Mouse (Mus musculus) midbrain, embryonic 12.5 days (tissue): ENCODE measurements at regions not wholly inside any gene's neighbourhood (a gene's known extent, or its start where the extent isn't known, plus 50 kb on each side); places are given as distances from the start of the nearest gene placed in this dataset.
A peak's percentile ranks its signal among the peaks of the same experiment; 100 is the strongest.

Source experiments
- ATAC-seq: fragments of 200-750 bp; cut with Nextera tagmentation; 2 replicates; pipeline ENCODE4 v1.8.0; 2017; ENCODE audit warnings: low read depth, moderate TSS enrichment, moderate library complexity; ENCODE audit not compliant: low FRiP score
- H3K27ac ChIP-seq: fragments of 300-500 bp; sonication (generic); replicated peaks from 2 replicates; pipeline ENCODE4 v1.5.1; 2016; ENCODE audit warnings: mild to moderate bottlenecking
- H3K27me3 ChIP-seq: fragments of 300-500 bp; sonication (generic); 2 replicates; pipeline ENCODE4 v1.6.1; 2016; ENCODE audit warnings: mild to moderate bottlenecking
- H3K36me3 ChIP-seq: fragments of 300-500 bp; sonication (generic); 2 replicates; pipeline ENCODE4 v1.6.1; 2016
- H3K4me1 ChIP-seq: fragments of 300-500 bp; sonication (generic); 2 replicates; pipeline ENCODE4 v1.6.1; 2016
- H3K4me2 ChIP-seq: fragments of 300-500 bp; sonication (generic); replicated peaks from 2 replicates; pipeline ENCODE4 v1.6.1; 2016; ENCODE audit warnings: mild to moderate bottlenecking, moderate library complexity
- H3K4me3 ChIP-seq: fragments of 300-500 bp; sonication (generic); 2 replicates; pipeline ENCODE4 v1.5.1; 2016; ENCODE audit warnings: mild to moderate bottlenecking
- H3K9ac ChIP-seq: fragments of 300-500 bp; sonication (generic); replicated peaks from 2 replicates; pipeline ENCODE4 v1.6.1; 2016; ENCODE audit warnings: mild to moderate bottlenecking, moderate library complexity
- H3K9me3 ChIP-seq: fragments of 300-500 bp; sonication (generic); 2 replicates; pipeline ENCODE4 v1.6.1; 2016; ENCODE audit warnings: mild to moderate bottlenecking
- WGBS: fragments of 180-500 bp; shearing (Covaris S2); methylation state at CpG from one replicate; pipeline ENCODE4 v1.1.7; 2016; 5-methylcytosine and 5-hydroxymethylcytosine counted together

DNA sequence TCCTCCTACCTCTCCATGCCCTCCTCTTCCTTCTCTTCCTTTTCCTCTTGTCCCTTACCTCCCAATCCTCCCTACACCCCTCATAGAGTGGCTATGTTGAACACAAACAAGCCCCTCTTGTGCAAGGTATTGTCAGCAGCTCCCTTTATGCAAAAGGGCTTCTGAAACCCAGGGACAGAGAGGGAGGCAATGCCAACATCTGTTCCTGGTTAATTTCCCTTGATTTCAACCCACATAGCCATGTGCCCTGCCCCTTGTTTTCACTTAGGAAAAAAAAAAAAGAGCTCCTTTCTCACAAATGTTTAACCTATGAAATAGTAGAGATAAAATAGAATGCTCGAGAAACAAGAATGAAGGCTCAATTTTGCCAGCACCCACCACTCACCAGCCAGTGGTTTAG lies 333.5 kb downstream of the Bckdhb start:
- no peak overlapping the region for H3K27ac ChIP-seq
- 77% methylated on average over 1 of the region's 1 CpGs for WGBS
- H3K4me1 ChIP-seq, result peaks cover 4% of the 10 kb centered on the region
- H3K9me3 ChIP-seq, result no peaks in the 10 kb centered on the region
- ATAC-seq, result no peak
- no peaks in the 10 kb centered on the region for H3K36me3 ChIP-seq
- no peaks in the 10 kb centered on the region for H3K27me3 ChIP-seq
- H3K4me3 ChIP-seq, result no peak overlapping the region
- no peak overlapping the region for H3K9ac ChIP-seq
- no peak overlapping the region for H3K4me2 ChIP-seq

DNA sequence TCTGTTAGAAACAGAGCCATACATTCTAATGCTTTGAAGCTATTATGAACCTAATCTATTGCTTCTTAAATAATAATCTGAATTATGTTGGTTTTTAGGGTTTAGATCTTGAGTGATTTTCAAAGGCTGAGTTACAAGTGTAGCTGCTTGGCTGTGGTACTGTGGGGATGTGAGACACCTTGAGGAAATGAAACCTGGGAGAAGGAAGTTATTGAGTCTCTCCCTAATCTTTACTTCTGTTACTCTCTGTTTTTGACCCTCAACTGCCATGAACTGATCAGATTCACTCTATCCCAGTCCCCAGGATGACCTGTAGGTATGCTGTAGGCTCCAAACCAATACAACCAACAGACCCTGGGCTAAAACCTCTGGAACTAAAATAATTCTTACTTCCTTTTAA lies 334.8 kb downstream of the Bckdhb start:
- Histone ChIP-seq H3K9me3 (no peaks in the 10 kb centered on the region), H3K4me3 (no peak overlapping the region), H3K36me3 (no peaks in the 10 kb centered on the region), H3K9ac (no peak overlapping the region), H3K4me2 (no peak overlapping the region), H3K4me1 (no peaks in the 10 kb centered on the region), H3K27ac (no peak overlapping the region), H3K27me3 (no peaks in the 10 kb centered on the region)
- ATAC-seq, result no peak

DNA sequence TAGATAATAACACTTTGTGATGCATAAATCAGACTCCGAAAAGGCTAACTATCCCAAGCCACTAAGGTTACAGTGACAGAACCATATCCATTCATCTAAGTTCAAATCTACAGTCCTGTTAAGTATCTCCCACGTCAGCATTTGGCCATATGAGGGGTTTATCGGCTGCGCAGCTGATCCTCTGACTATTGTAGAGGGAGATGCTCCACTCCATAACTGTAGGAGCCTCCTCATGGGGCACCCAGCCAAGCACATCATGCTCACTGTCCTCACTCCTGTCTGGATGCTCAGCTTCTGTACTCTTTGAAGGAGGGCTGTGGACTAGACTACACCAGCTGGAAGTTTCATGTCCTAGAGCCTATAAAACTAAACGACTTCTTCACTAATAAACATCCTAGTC lies 337.2 kb downstream of the Bckdhb start:
- WGBS, result 88% methylated on average over 5 of the region's 5 CpGs
- no peaks in the 10 kb centered on the region for H3K36me3 ChIP-seq

DNA sequence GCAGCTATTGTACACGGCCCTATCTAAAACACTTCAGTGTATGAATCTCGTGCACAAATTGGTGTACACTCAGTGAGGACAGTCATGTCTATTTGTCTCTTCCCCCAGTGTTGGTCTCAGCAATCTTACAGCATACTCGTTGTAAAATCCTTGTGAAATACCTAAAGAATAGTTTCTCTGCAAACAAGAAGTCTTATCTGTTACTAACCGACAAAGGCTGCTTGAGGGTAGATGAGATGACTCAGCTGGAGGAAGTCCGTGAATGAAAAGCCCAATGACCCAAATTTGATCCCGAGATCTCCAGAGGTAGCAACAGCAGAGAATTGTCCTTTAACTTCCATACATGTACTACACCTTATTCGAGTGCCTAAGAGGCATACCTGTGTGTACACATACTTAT lies 342.0 kb downstream of the Bckdhb start:
- ATAC-seq, result no peak
- Histone ChIP-seq H3K9ac (no peak overlapping the region), H3K27me3 (no peaks in the 10 kb centered on the region), H3K27ac (no peak overlapping the region), H3K4me3 (no peak overlapping the region), H3K9me3 (no peaks in the 10 kb centered on the region), H3K4me2 (no peak overlapping the region), H3K4me1 (no peaks in the 10 kb centered on the region), H3K36me3 (no peaks in the 10 kb centered on the region)
- 79% methylated on average over 7 of the region's 7 CpGs for WGBS

More for the DNA sequence above, 337.2 kb downstream of the Bckdhb start:
- H3K4me1 ChIP-seq, result no peaks in the 10 kb centered on the region
- ATAC-seq, result no peak
- no peaks in the 10 kb centered on the region for H3K9me3 ChIP-seq
- H3K27ac ChIP-seq, result no peak overlapping the region
- no peak overlapping the region for H3K9ac ChIP-seq
- no peak overlapping the region for H3K4me2 ChIP-seq
- no peak overlapping the region for H3K4me3 ChIP-seq
- no peaks in the 10 kb centered on the region for H3K27me3 ChIP-seq

DNA sequence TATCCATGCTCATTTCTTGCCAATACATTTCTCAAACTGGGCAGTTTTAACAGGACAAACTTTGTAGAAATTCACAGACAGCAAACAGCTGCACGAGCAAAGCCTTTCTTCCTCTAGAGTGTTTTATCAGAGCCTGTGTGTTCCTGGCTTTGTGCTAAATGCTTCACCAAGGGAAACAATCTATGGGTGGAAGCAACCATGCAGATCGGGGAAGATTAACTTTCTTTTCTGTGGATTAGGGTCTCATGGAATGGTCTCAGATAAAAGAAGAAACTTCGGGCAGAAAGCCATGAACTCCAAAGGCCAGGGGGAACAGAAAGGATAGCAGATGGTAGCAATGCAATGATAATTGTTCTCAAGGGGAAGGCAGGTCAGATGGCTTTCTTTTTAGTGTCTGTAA lies 349.7 kb downstream of the Bckdhb start:
- H3K9me3 ChIP-seq, result no peaks in the 10 kb centered on the region
- H3K4me3 ChIP-seq, result no peak overlapping the region
- H3K36me3 ChIP-seq, result no peaks in the 10 kb centered on the region
- 18% methylated on average over 3 of the region's 3 CpGs for WGBS
- no peak overlapping the region for H3K9ac ChIP-seq
- H3K27ac ChIP-seq, result no peak overlapping the region
- ATAC-seq, result no peak
- H3K4me1 ChIP-seq, result peaks cover 11% of the 10 kb centered on the region
- H3K27me3 ChIP-seq, result no peaks in the 10 kb centered on the region
- H3K4me2 ChIP-seq, result no peak overlapping the region

DNA sequence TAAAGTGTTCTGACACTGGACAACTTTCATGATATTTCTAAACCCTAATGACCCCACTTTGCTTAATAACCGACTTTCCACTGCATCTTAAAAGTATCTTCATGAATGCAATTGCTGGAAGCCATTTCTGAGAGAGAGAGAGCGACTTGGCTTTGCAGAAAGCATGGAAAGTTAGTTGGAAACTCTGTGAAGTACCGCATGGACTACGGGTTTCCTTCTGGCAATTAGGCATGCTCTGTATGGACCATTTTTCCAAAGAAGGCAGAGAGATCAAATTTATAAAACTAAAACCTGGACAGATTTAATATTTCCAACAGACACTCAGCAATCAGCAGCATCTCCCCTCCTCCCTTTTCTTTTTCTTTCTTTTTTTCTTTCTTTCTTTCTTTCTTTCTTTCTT lies 353.4 kb downstream of the Bckdhb start:
- Histone ChIP-seq H3K4me2 (no peak overlapping the region), H3K27ac (no peak overlapping the region; the same call in 1 of the 2 replicates)

DNA sequence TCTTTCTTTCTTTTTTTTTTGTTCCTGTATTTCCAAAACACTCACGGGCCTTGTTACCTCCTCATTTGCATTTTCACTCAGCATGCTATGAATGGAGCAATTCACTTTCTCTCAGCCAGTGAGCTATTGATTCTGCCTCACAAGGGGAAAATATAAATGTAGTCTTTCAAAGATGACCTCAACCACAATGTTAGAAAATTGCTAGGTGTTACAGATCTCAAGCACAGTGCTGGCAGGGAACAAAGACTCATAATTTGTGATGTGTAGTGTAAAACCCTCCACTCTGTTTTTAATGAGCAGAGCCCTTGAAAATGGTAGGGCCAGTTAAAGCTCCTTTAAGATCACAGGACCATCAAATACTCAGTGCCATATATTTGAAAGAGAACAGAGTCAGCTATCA lies 353.8 kb downstream of the Bckdhb start:
- H3K9me3 ChIP-seq, result no peaks in the 10 kb centered on the region
- ATAC-seq, result peak; percentile 66
- H3K9ac ChIP-seq, result no peak overlapping the region
- H3K4me3 ChIP-seq, result no peak overlapping the region
- 6% methylated on average over 1 of the region's 1 CpGs for WGBS
- H3K27ac ChIP-seq, result no peak overlapping the region
- no peak overlapping the region for H3K4me2 ChIP-seq
- H3K27me3 ChIP-seq, result no peaks in the 10 kb centered on the region
- 0 out of 2 replicates have a peak, but pooled peaks cover 3% of the 10 kb centered on the region for H3K36me3 ChIP-seq
- peaks cover 17% of the 10 kb centered on the region for H3K4me1 ChIP-seq

More for the DNA sequence above, 353.4 kb downstream of the Bckdhb start:
- no peak overlapping the region for H3K9ac ChIP-seq
- H3K4me1 ChIP-seq, result peaks cover 17% of the 10 kb centered on the region
- ATAC-seq, result no peak
- H3K27me3 ChIP-seq, result no peaks in the 10 kb centered on the region
- H3K36me3 ChIP-seq, result 0 out of 2 replicates have a peak, but pooled peaks cover 3% of the 10 kb centered on the region
- H3K9me3 ChIP-seq, result no peaks in the 10 kb centered on the region
- no peak overlapping the region for H3K4me3 ChIP-seq
- WGBS, result 71% methylated on average over 4 of the region's 4 CpGs

DNA sequence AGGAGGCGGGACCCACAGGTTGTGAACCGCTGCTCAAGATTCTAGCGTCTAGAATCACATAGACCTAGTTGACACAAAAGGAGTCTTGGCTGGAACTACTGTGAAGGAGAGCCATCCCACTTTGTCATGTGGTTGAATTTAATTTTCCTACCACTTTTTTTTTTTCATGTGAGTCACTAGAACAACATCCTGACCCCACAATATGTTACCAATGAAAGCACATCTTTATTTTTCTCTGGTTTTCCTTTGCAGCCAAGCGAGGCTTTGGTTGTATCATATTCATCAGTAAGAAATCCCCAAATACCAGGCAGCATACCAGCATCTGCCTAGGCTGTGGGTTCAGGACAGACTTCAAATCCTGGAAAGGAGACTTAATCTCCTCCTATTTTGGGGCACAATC lies 356.0 kb downstream of the Bckdhb start:
- Histone ChIP-seq H3K36me3 (0 out of 2 replicates have a peak, but pooled peaks cover 3% of the 10 kb centered on the region), H3K9me3 (no peaks in the 10 kb centered on the region), H3K4me3 (no peak overlapping the region), H3K4me2 (no peak overlapping the region), H3K27me3 (no peaks in the 10 kb centered on the region), H3K4me1 (peaks cover 17% of the 10 kb centered on the region), H3K9ac (no peak overlapping the region), H3K27ac (no peak overlapping the region)
- ATAC-seq, result no peak
- 94% methylated on average over 4 of the region's 4 CpGs for WGBS

DNA sequence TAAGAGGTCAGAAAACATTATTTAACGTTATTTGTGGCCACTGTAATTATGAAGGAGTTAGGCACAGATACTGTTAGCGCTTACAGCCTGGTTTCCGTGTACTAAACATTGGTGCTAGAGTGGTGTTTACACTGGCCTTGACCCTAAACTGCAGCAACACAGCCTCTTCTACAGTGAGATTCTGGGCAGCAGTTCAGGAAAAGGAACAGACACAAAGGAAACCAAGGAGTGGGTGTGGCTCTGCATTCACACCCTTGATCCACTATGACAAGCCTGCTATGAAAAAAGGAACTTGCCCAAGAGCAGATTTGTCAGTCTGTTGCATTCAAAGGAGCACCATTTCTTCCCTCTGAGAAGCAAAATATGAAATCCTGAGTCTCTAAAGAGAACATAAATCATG lies 356.7 kb downstream of the Bckdhb start:
- Histone ChIP-seq H3K27me3 (no peaks in the 10 kb centered on the region), H3K4me2 (no peak overlapping the region), H3K9me3 (no peaks in the 10 kb centered on the region), H3K36me3 (0 out of 2 replicates have a peak, but pooled peaks cover 3% of the 10 kb centered on the region), H3K9ac (no peak overlapping the region), H3K4me1 (peaks cover 17% of the 10 kb centered on the region), H3K4me3 (no peak overlapping the region), H3K27ac (0 out of 2 replicates have a peak overlapping the region, but pooled peaks have one; percentile 25)
- 0 out of 2 replicates have a peak, but pooled peaks have one; percentile 24 for ATAC-seq
- WGBS, result 72% methylated on average over 3 of the region's 3 CpGs

DNA sequence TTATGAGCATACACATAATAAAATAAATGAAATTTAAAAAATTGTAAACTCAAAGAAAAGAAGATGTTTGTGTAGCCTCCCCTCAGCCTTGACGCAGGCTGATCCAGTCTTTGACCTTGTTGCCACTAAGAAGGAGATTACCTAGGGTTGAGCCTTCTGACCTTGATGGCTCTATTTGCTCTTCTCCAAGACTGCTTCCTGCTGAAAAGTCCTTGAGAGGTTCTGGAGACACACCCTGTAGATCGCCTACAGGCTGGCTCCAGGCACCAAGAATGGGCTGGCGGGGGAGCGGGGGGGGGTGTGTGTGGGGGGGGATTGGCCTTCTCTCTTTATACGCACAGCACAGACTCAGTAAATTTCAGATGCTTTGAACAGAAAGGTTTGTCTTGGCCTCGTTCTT lies 358.4 kb downstream of the Bckdhb start:
- WGBS, result 91% methylated on average over 5 of the region's 6 CpGs
- Histone ChIP-seq H3K9ac (no peak overlapping the region), H3K4me1 (peaks cover 10% of the 10 kb centered on the region), H3K4me3 (no peak overlapping the region), H3K36me3 (0 out of 2 replicates have a peak, but pooled peaks cover 3% of the 10 kb centered on the region), H3K4me2 (no peak overlapping the region), H3K27ac (no peak overlapping the region), H3K9me3 (no peaks in the 10 kb centered on the region), H3K27me3 (no peaks in the 10 kb centered on the region)
- ATAC-seq, result no peak

DNA sequence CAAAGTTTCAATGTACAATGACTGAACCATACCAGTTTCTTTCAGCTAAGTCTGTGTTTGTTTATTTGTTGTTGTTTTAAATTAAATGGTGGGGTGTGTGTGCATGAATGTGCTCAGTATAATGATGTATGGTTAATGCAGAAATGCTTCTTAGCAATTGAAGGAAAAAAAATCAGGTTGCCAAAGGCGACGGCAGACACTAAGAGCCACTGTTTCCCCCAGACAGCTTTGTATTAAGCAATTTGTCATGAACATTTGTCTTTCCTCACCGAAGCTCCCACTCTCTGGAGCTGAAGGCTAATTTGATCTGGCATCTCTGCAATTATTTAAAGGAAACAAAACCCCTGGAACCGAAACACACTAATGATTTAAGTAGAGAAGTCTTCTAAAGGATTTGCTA lies 360.7 kb downstream of the Bckdhb start:
- Histone ChIP-seq H3K9me3 (no peaks in the 10 kb centered on the region), H3K9ac (no peak overlapping the region), H3K4me2 (no peak overlapping the region), H3K36me3 (0 out of 2 replicates have a peak, but pooled peaks cover 3% of the 10 kb centered on the region), H3K27ac (no peak overlapping the region), H3K4me1 (peaks cover 5% of the 10 kb centered on the region), H3K4me3 (no peak overlapping the region), H3K27me3 (no peaks in the 10 kb centered on the region)
- ATAC-seq, result peak; percentile 61
- WGBS, result 42% methylated on average over 4 of the region's 4 CpGs

DNA sequence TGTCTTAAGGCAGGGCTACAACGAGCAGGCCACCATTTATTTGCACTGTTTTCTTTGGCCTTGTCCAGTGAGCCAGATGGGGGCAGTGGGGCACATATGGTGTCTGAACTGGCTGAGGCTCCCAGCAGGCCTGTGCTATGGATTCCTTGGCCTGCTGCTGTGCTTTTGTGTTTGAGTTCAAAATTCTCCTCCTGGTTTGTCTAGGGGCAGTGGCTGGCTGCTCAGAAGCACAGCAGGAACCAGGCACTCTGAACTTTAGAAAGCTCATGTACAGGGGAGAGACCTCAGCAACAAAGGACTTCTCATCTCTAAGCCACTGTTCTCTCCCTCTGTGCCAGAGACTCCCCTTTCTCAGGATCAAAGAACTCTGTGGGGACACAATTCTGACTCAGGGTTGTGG lies 370.9 kb downstream of the Bckdhb start:
- Histone ChIP-seq H3K4me1 (0 out of 2 replicates have a peak, but pooled peaks cover 4% of the 10 kb centered on the region), H3K27ac (0 out of 2 replicates have a peak overlapping the region, but pooled peaks have one; percentile 25), H3K36me3 (no peaks in the 10 kb centered on the region), H3K9ac (no peak overlapping the region), H3K4me2 (no peak overlapping the region), H3K4me3 (no peak overlapping the region), H3K27me3 (no peaks in the 10 kb centered on the region), H3K9me3 (no peaks in the 10 kb centered on the region)
- 0 out of 2 replicates have a peak, but pooled peaks have one; percentile 23 for ATAC-seq
- 26% methylated on average over 1 of the region's 1 CpGs for WGBS

DNA sequence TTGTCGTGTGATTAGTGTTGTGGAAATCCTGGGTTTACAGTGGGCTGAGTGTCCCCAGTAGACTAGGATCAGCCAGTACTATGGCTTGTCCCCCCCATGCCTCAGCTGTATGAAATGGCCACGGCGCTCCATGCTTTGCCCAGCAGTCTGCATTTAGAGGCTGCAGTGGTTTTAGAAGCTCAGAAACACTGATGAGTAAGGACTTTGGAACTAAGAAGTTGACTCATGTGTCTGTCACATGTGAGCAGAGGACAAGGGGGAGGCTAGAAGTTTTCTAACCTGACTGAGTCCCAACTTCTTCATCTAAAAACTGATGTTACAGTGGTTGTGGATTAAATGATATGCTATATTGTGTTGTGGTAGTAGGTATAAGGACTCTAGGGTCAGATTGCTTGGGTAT lies 371.5 kb downstream of the Bckdhb start:
- H3K4me2 ChIP-seq, result no peak overlapping the region

More for the DNA sequence above, 371.5 kb downstream of the Bckdhb start:
- Histone ChIP-seq H3K4me1 (0 out of 2 replicates have a peak, but pooled peaks cover 4% of the 10 kb centered on the region), H3K9ac (no peak overlapping the region), H3K27me3 (no peaks in the 10 kb centered on the region), H3K36me3 (no peaks in the 10 kb centered on the region), H3K9me3 (no peaks in the 10 kb centered on the region), H3K27ac (no peak overlapping the region), H3K4me3 (no peak overlapping the region)
- WGBS, result 83% methylated on average over 3 of the region's 3 CpGs
- ATAC-seq, result no peak
